Mouse (Mus musculus) kidney, postnatal 25 days (tissue): Measurements from ENCODE around the gene Man1a.

Experiments used
- DNase-seq, 2 experiments: peaks; one replicate each; pipeline ENCODE4 v3.0.0; 2021; ENCODE audit warnings: mixed read lengths in 2 of 2

The Man1a gene

DNA sequence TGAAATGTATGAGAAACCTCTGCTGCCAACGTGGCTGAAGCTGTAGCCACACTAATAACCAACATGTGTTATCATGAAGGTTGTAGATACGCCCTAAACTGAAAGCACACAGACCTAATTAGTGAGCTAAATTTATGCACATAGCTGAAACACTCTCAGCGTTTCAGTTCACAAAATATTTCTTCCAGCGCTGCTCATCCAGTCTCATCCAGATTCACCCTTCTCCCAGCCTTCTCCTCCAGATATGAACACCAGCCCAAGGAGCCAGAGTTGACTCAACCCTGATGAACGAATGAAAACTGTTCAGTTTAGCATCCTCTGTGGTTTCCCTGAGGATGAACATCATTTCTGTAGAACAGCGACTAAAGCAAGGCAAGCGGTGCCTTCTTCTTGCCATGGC lies 15.8 kb downstream of the Man1a start:
- DNase-seq: no peak

- no peak for DNase-seq
Measured at GRCm38 (mm10) chr10:54059679-54060249, 16.6 kb downstream of the Man1a start.

GRCm38 (mm10) chr10:54059092-54059496 lies 17.3 kb downstream of the Man1a start:
- no peak for DNase-seq

DNA sequence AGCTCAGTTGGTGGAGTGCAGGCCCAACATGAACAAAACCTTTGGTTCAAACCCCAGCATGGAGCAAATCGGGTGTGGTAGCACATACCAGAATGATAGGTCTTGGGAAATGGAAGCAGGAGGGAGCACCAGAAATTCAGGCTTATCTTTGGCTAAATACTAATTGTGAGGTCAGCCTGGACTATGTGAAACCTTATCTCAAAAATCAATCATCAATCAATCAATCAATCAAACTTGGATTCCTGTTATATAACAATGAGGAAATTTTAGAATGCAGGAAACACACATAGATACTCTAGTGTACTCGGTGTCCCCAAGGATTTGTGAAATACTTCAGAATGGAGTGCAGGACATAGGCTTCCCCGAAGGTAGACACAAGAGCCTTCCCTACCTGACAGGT lies 17.8 kb downstream of the Man1a start:
- no peak for DNase-seq

DNA sequence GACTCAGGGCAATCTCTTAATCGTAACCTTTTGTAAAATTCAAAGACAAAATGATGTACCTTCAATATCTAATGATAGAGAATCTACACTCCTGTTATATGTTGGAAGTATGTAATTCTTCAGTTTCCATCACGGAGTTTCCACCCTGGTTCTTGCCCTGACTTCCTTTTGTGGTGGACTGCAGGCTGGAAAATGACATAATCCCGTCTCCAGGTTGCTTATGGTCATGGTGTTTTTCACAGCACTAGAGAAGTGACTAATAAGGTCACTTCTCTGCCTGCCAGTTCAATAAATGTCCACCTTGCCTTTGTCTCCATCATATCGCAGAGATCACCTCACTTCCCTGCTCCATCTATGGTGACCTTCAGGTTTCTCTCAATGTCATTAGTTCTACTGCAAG lies 22.2 kb downstream of the Man1a start:
- DNase-seq: no peak

GRCm38 (mm10) chr10:54047885-54048284 lies 28.5 kb downstream of the Man1a start:
- DNase-seq: no peak

GRCm38 (mm10) chr10:54043358-54043757 lies 33.1 kb downstream of the Man1a start:
- no peak for DNase-seq

GRCm38 (mm10) chr10:54042212-54042840 lies 34.1 kb downstream of the Man1a start:
- no peak for DNase-seq

DNA sequence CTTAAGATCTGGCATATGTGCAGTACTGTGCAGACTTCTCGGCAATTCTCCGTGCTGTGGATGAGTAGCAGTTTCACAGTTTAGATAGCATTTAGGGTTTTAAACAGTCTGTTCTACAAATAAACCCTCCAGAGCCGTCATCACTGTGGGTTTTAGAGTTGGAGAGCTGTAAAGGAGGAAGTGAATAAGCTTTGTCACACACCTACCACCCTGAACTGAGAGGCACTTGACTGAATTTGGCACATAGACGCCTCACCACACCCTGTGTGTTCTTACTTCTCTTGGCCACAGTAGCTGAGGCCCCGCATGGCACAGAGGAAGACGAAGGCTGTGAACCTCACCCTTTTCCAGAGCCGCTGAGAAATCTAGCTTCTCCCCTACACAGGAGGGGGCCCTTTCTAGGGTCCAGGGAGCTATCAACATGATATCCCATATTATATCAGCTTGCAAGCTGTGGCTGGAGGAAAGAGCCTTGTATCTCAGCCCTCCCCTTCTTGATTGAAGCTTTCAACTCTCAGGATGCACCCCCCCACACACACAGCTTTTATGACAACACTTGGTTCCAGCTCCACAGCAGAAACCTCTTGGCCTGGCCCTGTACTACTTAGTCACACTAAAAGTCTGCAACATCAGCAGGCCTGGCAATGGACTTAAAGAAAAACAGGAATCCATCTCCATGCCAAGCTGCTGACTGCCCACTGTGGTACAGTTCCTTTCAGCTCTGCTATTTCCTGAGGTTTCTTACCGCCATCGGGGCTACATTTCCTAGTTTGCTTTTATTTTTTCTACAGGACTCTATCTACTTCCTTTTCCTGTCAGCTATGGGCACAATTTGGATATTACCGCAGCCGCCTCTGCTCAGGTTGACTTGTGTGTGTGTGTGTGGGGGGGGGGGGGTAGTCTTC lies 35.9 kb downstream of the Man1a start:
- no peak for DNase-seq

GRCm38 (mm10) chr10:54039754-54040153 lies 36.7 kb downstream of the Man1a start:
- DNase-seq: no peak

- no peak for DNase-seq
Measured at GRCm38 (mm10) chr10:54038734-54039133, 37.7 kb downstream of the Man1a start.

DNA sequence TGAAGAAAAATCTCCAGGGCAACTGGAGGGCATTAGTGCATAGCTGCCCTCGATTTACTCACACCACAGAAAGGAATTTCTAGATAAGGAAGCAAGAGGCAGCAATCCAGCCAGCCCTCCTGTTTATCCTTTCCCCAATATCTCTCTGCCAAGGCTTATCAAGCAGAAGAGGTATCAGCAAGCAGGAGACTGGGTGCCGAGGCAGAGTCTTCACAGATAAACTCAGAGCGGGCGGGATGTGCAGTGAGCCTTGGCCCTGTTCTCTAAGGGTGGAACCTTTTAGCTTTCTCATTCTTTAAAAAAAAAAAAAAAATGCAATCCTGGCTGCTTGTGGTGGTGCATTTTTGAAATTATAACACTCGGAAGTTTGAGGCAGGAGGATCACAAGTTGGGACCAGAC lies 38.2 kb downstream of the Man1a start:
- DNase-seq: no peak

GRCm38 (mm10) chr10:54037348-54038010 lies 38.9 kb downstream of the Man1a start:
- no peak for DNase-seq

DNA sequence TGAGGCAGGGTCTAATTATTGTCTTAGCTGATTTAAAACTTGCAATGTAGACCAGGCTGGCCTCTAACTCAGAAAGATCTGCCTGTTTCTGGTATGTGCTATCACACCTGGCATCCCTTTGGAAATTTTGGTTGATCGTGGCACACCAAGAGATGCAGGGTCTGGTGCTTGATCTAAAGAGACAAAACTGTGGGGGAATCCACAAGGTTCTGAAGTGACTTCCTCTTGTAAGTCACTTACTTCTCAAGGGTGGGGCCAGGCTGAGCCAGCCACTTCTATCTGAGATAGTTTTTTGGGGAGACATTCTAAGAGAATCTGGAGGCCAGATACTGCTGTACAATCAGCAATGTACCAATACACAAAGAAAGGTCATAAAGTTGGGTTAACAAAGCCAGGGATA lies 40.8 kb downstream of the Man1a start:
- no peak for DNase-seq

- DNase-seq: no peak
Measured at GRCm38 (mm10) chr10:54034779-54035178, 41.6 kb downstream of the Man1a start.

GRCm38 (mm10) chr10:54032316-54033092 lies 43.9 kb downstream of the Man1a start:
- DNase-seq: peak; percentile 54 to 61

DNA sequence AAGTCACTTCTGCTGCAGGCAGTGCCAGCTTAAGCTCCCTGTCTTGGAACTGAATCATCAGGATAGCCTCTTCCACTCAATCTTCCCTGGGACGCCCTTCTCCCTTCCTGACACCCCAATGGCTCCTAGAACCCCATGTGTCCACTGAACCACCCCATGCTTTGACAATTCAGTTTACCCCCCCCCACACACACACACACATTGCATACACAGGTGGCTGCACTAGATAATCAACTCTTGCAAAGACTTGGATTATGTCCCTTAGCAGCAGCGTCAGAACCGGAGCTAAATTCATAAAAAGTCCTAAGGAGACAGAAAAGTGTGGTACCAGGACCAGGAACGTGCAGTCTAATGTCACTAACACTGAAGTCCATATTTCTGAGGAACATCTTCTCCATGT lies 47.5 kb downstream of the Man1a start:
- DNase-seq: no peak

- no peak for DNase-seq
Measured at GRCm38 (mm10) chr10:54026738-54027427, 49.5 kb downstream of the Man1a start.

- no peak for DNase-seq
Measured at GRCm38 (mm10) chr10:54026101-54026500, 50.3 kb downstream of the Man1a start.

DNA sequence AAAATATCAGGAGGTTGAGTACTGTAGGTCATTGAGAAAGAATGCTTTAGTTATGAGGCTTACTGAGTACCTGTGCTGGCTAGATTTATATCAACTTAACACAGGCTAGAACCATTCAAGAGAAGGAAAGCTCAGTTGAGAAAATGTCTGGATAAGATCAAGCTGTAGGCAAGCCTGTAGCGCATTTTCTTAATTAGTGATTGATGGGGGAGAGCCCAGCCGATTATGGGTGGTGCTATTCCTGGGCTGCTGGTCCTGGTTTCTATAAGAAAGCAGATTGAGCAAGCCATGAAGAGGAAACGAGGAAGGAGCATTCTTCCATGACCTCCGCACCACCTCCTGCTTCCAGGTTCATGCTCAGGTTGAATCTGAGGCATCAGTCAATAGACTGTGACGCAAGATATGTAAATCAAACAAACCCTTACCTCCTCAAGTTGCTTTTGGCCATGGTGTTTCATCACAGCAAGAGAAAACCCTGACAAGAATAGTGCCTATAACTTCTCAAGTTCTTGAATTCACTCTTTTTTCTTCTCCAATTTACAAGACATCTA lies 58.4 kb downstream of the Man1a start:
- DNase-seq: no peak

- DNase-seq: no peak
Measured at GRCm38 (mm10) chr10:54014116-54014758, 62.2 kb downstream of the Man1a start.
